In the genomic region with DNA sequence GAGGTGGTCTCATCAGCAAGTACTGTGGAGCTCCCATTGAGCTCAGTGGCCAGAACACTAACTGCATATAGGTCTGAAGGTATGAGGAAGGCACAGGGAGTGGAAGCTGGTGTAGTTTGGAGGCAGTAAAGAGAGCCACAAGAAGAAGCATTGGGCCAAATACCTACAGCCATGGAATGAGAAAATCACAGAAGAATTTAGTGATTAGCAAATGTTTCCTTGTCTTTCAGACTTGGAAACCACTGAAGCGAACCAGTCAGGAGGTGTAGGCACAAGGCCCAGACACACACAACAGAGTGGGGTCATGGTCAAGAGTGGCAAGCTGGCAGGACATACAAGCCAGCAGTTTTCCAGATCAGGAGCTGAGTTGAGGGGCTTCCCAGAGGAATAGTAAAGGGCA, we compare ENCODE assay signal across 23 mouse cellular contexts.
DNase-seq lines count a peak whose midpoint lies in the region; ATAC-seq and TF ChIP-seq lines count a peak whose summit lies in the region.
"Had no signal": no experiment of that assay in that cellular context is flagged by ENCODE, and none has a peak within 500 bp of the region (broad histone marks: within the 10 kb centered on the region; RNA-seq: fewer than 3 reads in every experiment).

No protein-coding gene starts in this region.

- peaks cover 7% of the 10 kb centered on the region for H3K27me3 ChIP-seq in liver, adult 2 months (ENCODE audit: control insufficient read depth, insufficient read depth, low read length)
- H3K27me3 ChIP-seq in midbrain, embryonic 16.5 days (ENCODE audit: control insufficient read depth, insufficient read depth, low read depth, low read length), result no peaks in the 10 kb centered on the region
- H3K27me3 ChIP-seq: heart, embryonic 13.5 days had no signal

- H3K9ac ChIP-seq in liver, adult 2 months (ENCODE audit: low read depth, low read length), result no peak overlapping the region
- no peak overlapping the region for H3K9ac ChIP-seq in midbrain, embryonic 16.5 days (ENCODE audit: low read depth, low read length)
- H3K9ac ChIP-seq: forebrain, postnatal 0 days; heart, embryonic 13.5 days; hindbrain, embryonic 14.5 days had no signal

- WGBS in liver, adult 2 months, result 48% methylated on average over 1 of the region's 1 CpGs
- 89% methylated on average over 1 of the region's 1 CpGs for WGBS in midbrain, embryonic 16.5 days

- TF ChIP-seq POLR2A in liver, adult 2 months (IDR thresholded peaks at IDR 0.05; ENCODE audit: extremely low read depth, insufficient read depth, low read length), result no peak

- no peak overlapping the region for H3K27ac ChIP-seq in liver, adult 2 months (replicated peaks; ENCODE audit: insufficient read depth, low read depth, low read length)
- no peak overlapping the region for H3K27ac ChIP-seq in midbrain, embryonic 16.5 days (ENCODE audit: low read length)
- H3K27ac ChIP-seq: gastrocnemius, adult 2 months; heart, embryonic 13.5 days; hindbrain, embryonic 14.5 days; hindbrain, postnatal 0 days had no signal

- ATAC-seq in midbrain, embryonic 16.5 days, result no peak
- ATAC-seq: forebrain, embryonic 14.5 days; forebrain, postnatal 0 days; hindbrain, postnatal 0 days; inflammation-experienced regulatory T-cells, adult 6 months had no signal

- no peaks in the 10 kb centered on the region for H3K9me3 ChIP-seq in midbrain, embryonic 16.5 days (replicated peaks; ENCODE audit: control insufficient read depth, low read length, poor library complexity, severe bottlenecking)
- H3K9me3 ChIP-seq: heart, embryonic 13.5 days had no signal

- no peak for TF ChIP-seq CTCF in liver, adult 2 months (IDR thresholded peaks at IDR 0.05; ENCODE audit: low read depth, low read length)

- H3K36me3 ChIP-seq in liver, adult 2 months (ENCODE audit: control insufficient read depth, insufficient read depth, low read length), result peaks cover 2% of the 10 kb centered on the region; the same call in 1 of the 2 replicates
- H3K36me3 ChIP-seq in midbrain, embryonic 16.5 days (ENCODE audit: control insufficient read depth, insufficient read depth, low read length), result peaks cover 8% of the 10 kb centered on the region; the same call in 1 of the 2 replicates
- H3K36me3 ChIP-seq: heart, embryonic 13.5 days had no signal

- no peaks in the 10 kb centered on the region for H3K79me2 ChIP-seq in liver, adult 2 months (ENCODE audit: control insufficient read depth, insufficient read depth, low read length)

- no peak overlapping the region for H3K4me3 ChIP-seq in liver, adult 2 months (ENCODE audit: insufficient read depth, low read depth, low read length)
- no peak overlapping the region for H3K4me3 ChIP-seq in midbrain, embryonic 16.5 days (ENCODE audit: low read depth, low read length)
- H3K4me3 ChIP-seq: gastrocnemius, adult 2 months; heart, embryonic 13.5 days had no signal

- H3K4me1 ChIP-seq in liver, adult 2 months (ENCODE audit: control insufficient read depth, insufficient read depth, low read length), result peaks cover 13% of the 10 kb centered on the region
- no peaks in the 10 kb centered on the region for H3K4me1 ChIP-seq in midbrain, embryonic 16.5 days (ENCODE audit: control insufficient read depth, insufficient read depth, low read length)

- peak; percentile 14 for DNase-seq in liver, adult 2 months (ENCODE audit: extremely low read depth, low read depth, low spot score)
- DNase-seq in liver, result no peak
- DNase-seq in 3134 (ENCODE audit: extremely low read depth, insufficient read length, low spot score), result peak; percentile 36
- peak; percentile 77 for DNase-seq in Muller cell, postnatal 12 days (ENCODE audit: inconsistent ontology term)
- DNase-seq in embryo, embryonic 11 days, result no peak
- DNase-seq: adrenal gland, adult 2 months; adrenal gland, postnatal 14 days; cerebellum, adult 11-12 months; cerebellum, adult 8-10 months; cerebellum, postnatal 10 days; cerebellum, postnatal 36 days; forebrain, postnatal 0 days; gastrocnemius, adult 2 months; gastrocnemius, postnatal 14 days; heart, adult 18-20 months; heart, postnatal 14 days; heart, postnatal 4 days had no signal

- no peak overlapping the region for H3K4me2 ChIP-seq in midbrain, embryonic 16.5 days (ENCODE audit: low read length)
- H3K4me2 ChIP-seq: heart, embryonic 13.5 days; hindbrain, embryonic 14.5 days had no signal

Comparison
In these comparisons a context has a peak if more than half of its experiments do, and no peak if none do; other contexts are left out.
1. DNase-seq: peak in liver, adult 2 months (single experiment), 3134 (single experiment) and Muller cell, postnatal 12 days (single experiment); none in liver (single experiment) and embryo, embryonic 11 days (single experiment).